Mouse (Mus musculus) stomach, postnatal 0 days (tissue): Measurements from ENCODE around the gene Ssbp3. TPM values are rescaled to one million over a fixed set of nuclear protein-coding genes. Genes with fewer than 3 reads are reported as not detected.

Source experiments
- ATAC-seq: fragments of 200-750 bp; cut with Nextera tagmentation; 2 replicates; pipeline ENCODE4 v1.8.0; 2017; ENCODE audit not compliant: low FRiP score, low TSS enrichment
- DNase-seq: peaks from one replicate; pipeline ENCODE4 v3.0.0-alpha.2; 2016; ENCODE audit warnings: low spot score
- H3K27ac ChIP-seq: fragments of 300-500 bp; sonication (generic); replicated peaks from 2 replicates; pipeline ENCODE4 v1.5.1; 2014; ENCODE audit warnings: mild to moderate bottlenecking, control low read depth
- H3K27me3 ChIP-seq: fragments of 300-500 bp; sonication (generic); 2 replicates; pipeline ENCODE4 v1.6.1; 2014; ENCODE audit warnings: low read length; ENCODE audit not compliant: control insufficient read depth, insufficient read depth
- H3K36me3 ChIP-seq: fragments of 300-500 bp; sonication (generic); 2 replicates; pipeline ENCODE4 v1.6.1; 2014; ENCODE audit warnings: low read length, mixed read lengths; ENCODE audit not compliant: control insufficient read depth, insufficient read depth
- H3K4me1 ChIP-seq: fragments of 300-500 bp; sonication (generic); replicated peaks from 2 replicates; pipeline ENCODE4 v1.6.1; 2014; ENCODE audit warnings: antibody characterized with exemption; ENCODE audit not compliant: control insufficient read depth, insufficient read depth
- H3K4me2 ChIP-seq: fragments of 300-500 bp; sonication (generic); replicated peaks from 2 replicates; pipeline ENCODE4 v1.6.1; 2014; ENCODE audit warnings: low read depth, mild to moderate bottlenecking, control low read depth, moderate library complexity
- H3K4me3 ChIP-seq: fragments of 300-500 bp; sonication (generic); 2 replicates; pipeline ENCODE4 v1.5.1; 2014; ENCODE audit warnings: low read depth, low read length, control low read depth
- H3K9ac ChIP-seq: fragments of 300-500 bp; sonication (generic); 2 replicates; pipeline ENCODE4 v1.6.1; 2014; ENCODE audit warnings: mild to moderate bottlenecking, low read length, control low read depth, mixed read lengths
- H3K9me3 ChIP-seq: fragments of 300-500 bp; sonication (generic); 2 replicates; pipeline ENCODE4 v1.6.1; 2016; ENCODE audit warnings: low read length; ENCODE audit not compliant: control insufficient read depth
- CTCF ChIP-seq: IDR thresholded peaks from 2 replicates; pipeline ENCODE4 v1.5.1; 2016; ENCODE audit warnings: antibody characterized with exemption, low read depth, mild to moderate bottlenecking, moderate library complexity
- EP300 ChIP-seq: optimal IDR thresholded peaks from 2 replicates; pipeline ENCODE3; 2016; ENCODE audit warnings: antibody characterized with exemption
- WGBS: fragments of 180-500 bp; shearing (Covaris S2); extraction: QIAGEN DNeasy Blood & Tissue Kit; methylation state at CpG from one replicate; pipeline ENCODE4 v1.1.7; 2014; 5-methylcytosine and 5-hydroxymethylcytosine counted together
- polyA plus RNA-seq: library from polyadenylated mRNA; unstranded; fragments of >200 nt; fragmentation: Nextera tagmentation; extraction: Ambion mirVana; gene quantifications from 2 replicates; pipeline ENCODE4 v1.2.1, GENCODE M21; 2015

The Ssbp3 gene
- polyA plus RNA-seq, 1 experiment from 2014 or later, result 39.3 TPM

- H3K9ac ChIP-seq, result no peak overlapping the region
- no peaks in the 10 kb centered on the region for H3K27me3 ChIP-seq
- WGBS, result 30% methylated on average over 6 of the region's 6 CpGs
- ATAC-seq, result no peak
- no peak for DNase-seq
- H3K4me2 ChIP-seq, result no peak overlapping the region
- no peaks in the 10 kb centered on the region for H3K36me3 ChIP-seq
- no peak overlapping the region for H3K4me3 ChIP-seq
- no peak for TF ChIP-seq EP300
- TF ChIP-seq CTCF, result no peak
- H3K4me1 ChIP-seq, result no peaks in the 10 kb centered on the region
- H3K27ac ChIP-seq, result no peak overlapping the region
- H3K9me3 ChIP-seq, result no peaks in the 10 kb centered on the region
Measured at GRCm38 (mm10) chr4:106900718-106901117, 9.8 kb upstream of the Ssbp3 start.

- H3K9me3 ChIP-seq, result no peaks in the 10 kb centered on the region
- H3K36me3 ChIP-seq, result no peaks in the 10 kb centered on the region
- ATAC-seq (no peak), DNase-seq (no peak)
- H3K4me2 ChIP-seq, result no peak overlapping the region
- TF ChIP-seq CTCF, result no peak
- no peak for TF ChIP-seq EP300
- H3K9ac ChIP-seq, result no peak overlapping the region
- no peak overlapping the region for H3K27ac ChIP-seq
- no peaks in the 10 kb centered on the region for H3K27me3 ChIP-seq
- H3K4me3 ChIP-seq, result no peak overlapping the region
- 39% methylated on average over 3 of the region's 3 CpGs for WGBS
- no peaks in the 10 kb centered on the region for H3K4me1 ChIP-seq
Measured at GRCm38 (mm10) chr4:106901610-106902009, 8.9 kb upstream of the Ssbp3 start.

GRCm38 (mm10) chr4:106902157-106902556 lies 8.3 kb upstream of the Ssbp3 start:
- no peak overlapping the region for H3K9ac ChIP-seq
- TF ChIP-seq EP300 (no peak), CTCF (no peak)
- no peaks in the 10 kb centered on the region for H3K36me3 ChIP-seq
- WGBS, result 52% methylated on average over 8 of the region's 8 CpGs
- H3K4me1 ChIP-seq, result no peaks in the 10 kb centered on the region
- no peaks in the 10 kb centered on the region for H3K9me3 ChIP-seq
- ATAC-seq (no peak), DNase-seq (no peak)
- no peak overlapping the region for H3K27ac ChIP-seq
- H3K4me2 ChIP-seq, result no peak overlapping the region
- no peaks in the 10 kb centered on the region for H3K27me3 ChIP-seq
- H3K4me3 ChIP-seq, result no peak overlapping the region

- no peak overlapping the region for H3K4me3 ChIP-seq
- 86% methylated on average over 3 of the region's 3 CpGs for WGBS
- no peak overlapping the region for H3K9ac ChIP-seq
- no peak overlapping the region for H3K4me2 ChIP-seq
- no peaks in the 10 kb centered on the region for H3K9me3 ChIP-seq
- peaks cover 7% of the 10 kb centered on the region; the same call in 1 of the 2 replicates for H3K4me1 ChIP-seq
- ATAC-seq (no peak), DNase-seq (no peak)
- no peak overlapping the region for H3K27ac ChIP-seq
- no peaks in the 10 kb centered on the region for H3K36me3 ChIP-seq
- TF ChIP-seq EP300 (no peak), CTCF (no peak)
- no peaks in the 10 kb centered on the region for H3K27me3 ChIP-seq
Measured at GRCm38 (mm10) chr4:106905898-106906297, 4.6 kb upstream of the Ssbp3 start.

- no peaks in the 10 kb centered on the region for H3K9me3 ChIP-seq
- ATAC-seq (no peak), DNase-seq (peak; percentile 39)
- TF ChIP-seq EP300 (no peak), CTCF (no peak)
- peaks cover 7% of the 10 kb centered on the region; the same call in 1 of the 2 replicates for H3K4me1 ChIP-seq
- peak overlapping the region; percentile 24; the same call in 1 of the 2 replicates for H3K4me2 ChIP-seq
- peak overlapping the region; percentile 2; the same call in 1 of the 2 replicates for H3K9ac ChIP-seq
- 0 out of 2 replicates have a peak overlapping the region, but pooled peaks have one; percentile 8 for H3K4me3 ChIP-seq
- no peaks in the 10 kb centered on the region for H3K36me3 ChIP-seq
- H3K27ac ChIP-seq, result peak overlapping the region; percentile 87
- H3K27me3 ChIP-seq, result no peaks in the 10 kb centered on the region
- WGBS, result 21% methylated on average over 17 of the region's 17 CpGs
Measured at GRCm38 (mm10) chr4:106907701-106908425, 2.6 kb upstream of the Ssbp3 start.

- Histone ChIP-seq H3K27me3 (no peaks in the 10 kb centered on the region), H3K4me1 (peaks cover 12% of the 10 kb centered on the region), H3K27ac (peak overlapping the region; percentile 87), H3K36me3 (no peaks in the 10 kb centered on the region), H3K9me3 (no peaks in the 10 kb centered on the region), H3K4me2 (no peak overlapping the region; the same call in none of the 2 replicates), H3K4me3 (no peak overlapping the region), H3K9ac (no peak overlapping the region)
- WGBS, result 31% methylated on average over 3 of the region's 3 CpGs
- ATAC-seq, result no peak
- no peak for TF ChIP-seq CTCF
- no peak for TF ChIP-seq EP300
- DNase-seq, result peak; percentile 63
Measured at GRCm38 (mm10) chr4:106908426-106908809, 2.1 kb upstream of the Ssbp3 start.
